Mouse (Mus musculus): ENCODE measurements around the gene Kbtbd12. TPM values are rescaled to one million over a fixed set of nuclear protein-coding genes. Genes with fewer than 3 reads are reported as not detected.

The Kbtbd12 gene
- total RNA-seq, 2 experiments from 2014 or later = 0.46 to 3.3 TPM

DNA sequence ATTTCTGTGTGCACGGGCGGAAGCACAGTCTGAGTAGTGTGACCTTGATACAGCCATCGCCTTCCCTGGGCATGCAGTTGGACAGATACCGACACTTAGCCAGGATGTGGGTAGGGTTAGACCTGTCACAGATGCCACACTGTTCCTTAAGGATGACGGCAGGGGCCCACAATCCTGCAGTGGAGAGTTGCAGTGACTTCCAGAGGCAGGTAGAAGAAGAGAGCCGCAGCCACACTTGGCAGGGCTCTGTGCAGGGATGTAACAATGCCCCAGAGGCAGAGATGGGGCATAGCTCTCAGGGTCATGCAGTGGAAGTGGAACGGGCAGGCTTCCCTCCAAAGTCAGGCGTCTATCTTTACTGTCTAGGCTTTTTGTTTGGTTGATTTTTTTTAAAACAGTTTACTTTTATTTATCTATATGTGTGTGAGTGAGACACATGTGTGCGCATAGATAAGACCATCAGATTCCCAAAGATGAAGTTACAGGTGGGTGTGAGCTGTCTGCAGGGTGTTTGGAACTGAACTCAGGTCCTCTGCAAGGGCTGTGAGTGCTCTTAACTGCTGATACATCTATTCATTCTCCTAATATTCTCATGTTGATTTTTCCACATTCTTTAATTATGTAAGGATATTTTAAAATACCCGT is 89.2 kb downstream of the Kbtbd12 start:
- DNase-seq = no peak

DNA sequence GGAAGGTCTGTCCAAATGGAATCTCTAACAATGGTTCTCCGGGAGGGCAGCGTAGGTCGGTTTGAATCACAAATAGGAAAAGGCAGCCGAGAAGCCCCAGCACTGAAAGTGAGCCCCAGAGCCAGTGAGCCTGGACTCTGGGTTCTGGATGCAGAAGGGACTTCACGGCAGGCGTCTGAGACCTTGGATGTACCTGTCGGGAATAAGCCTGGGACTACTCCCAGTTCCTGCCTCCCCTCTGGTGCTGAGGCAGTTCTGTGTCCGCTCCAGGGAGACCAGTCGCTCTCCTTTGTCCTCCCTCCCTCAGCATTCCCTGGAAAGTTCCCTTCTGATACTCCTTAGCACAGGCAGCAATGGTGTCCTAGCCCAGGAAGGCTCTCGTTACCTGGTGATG is 92.4 kb downstream of the Kbtbd12 start:
- no peak for DNase-seq

DNA sequence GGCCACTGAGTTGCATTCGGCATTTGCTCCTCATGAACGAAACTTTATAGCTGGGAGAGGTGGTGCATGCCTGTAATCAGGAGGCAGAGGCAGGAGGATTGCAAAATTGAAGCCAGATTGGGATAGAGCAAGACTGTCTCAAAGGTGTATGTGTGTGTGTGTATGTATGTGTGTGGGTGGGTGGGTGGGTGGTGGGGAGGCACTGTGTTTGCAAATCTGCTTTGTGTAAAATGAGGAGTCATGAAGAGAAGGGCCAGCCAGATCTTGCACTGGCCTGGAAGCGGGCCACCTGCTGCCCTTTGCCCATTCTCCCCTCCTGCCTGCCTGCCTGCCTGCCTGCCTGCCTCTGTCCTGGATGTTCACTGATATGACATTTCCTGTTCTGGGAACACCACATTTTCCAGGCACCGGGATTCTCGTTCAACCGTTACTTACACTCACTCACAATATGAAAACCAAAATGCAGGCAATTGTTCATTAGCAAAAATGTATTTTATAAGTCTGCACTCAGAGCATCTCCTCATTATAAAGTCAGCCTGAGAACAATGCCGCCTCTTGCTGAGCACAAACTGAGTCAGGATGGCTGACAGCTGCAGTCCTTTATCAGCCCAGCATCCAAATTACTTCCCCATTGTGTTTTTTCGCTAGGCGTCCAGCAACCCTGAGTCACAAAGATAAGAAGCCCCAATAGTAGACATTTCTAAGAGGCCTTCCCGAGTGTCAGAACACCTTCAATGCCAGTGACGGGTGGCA is 92.9 kb downstream of the Kbtbd12 start:
- no peak for DNase-seq

DNA sequence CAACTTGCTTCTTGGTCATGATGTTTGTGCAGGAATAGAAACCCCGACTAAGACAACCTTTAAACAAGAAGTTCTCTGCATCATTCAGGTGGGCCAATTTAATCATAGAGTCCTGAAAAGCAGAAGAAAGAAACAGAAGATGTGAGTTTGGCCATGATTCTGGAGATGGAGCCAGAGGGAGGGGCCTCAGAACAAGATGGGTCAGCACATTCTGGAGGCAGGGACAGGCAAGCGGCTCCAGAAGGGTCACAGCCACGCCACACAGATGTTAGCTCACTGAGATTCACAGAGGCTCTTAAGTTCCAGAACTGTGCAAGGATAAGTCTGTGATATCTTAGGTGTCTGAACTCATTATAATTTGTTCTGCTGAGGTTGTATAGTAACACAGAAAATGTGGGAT is 93.5 kb downstream of the Kbtbd12 start:
- DNase-seq = no peak

DNA sequence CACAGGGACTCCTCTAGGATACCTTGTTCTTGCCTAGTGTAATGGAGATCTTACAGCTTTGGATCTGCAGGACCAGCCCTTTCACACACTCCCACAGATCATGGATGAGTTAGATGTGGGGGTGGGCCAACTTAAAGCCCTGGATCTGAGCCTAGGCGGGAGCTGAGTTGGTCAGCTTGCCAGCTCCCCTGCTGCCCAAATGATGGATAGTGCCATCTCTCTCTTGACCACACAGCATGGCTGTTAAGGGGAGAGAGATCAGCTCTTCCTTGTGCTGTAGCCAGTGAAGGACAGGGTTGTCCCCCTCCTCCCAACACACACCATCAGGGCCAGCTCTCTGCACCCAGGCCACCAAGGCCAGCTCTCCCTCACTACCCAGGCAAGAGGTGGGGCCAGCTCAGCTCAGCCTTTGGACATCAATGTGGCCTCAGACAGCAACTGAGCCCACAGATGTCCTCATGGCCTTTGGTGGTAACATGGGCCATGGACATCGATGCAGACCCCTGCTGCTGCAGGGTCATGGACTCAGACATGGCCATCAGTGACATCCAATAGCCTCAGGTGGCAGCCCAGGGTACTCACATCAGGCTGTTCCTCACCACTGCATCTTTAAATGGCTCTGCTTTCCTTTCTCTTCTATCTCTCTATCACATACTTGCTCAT is 97.5 kb downstream of the Kbtbd12 start:
- peak; percentile 61 to 63 for DNase-seq

DNA sequence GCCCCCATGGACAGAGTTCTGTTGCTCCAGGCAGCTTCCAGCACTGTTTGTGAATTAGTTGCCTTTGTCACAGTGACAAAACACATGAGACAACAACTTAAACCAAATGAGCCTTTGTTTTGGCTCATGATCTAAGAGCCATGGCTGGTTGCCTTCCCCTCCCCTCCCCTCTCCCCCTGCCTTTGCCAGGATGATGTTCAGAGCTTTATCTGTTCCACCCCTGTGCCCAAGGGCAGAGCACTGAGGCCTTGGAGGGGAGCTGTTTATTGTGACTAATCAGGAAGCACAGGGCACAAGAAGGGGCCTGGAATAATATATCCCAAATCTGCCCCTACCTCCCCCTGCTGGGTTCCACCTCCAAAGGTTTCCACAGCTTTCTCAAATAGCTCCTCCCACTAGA is 107.4 kb downstream of the Kbtbd12 start:
- DNase-seq = peak; percentile 74

DNA sequence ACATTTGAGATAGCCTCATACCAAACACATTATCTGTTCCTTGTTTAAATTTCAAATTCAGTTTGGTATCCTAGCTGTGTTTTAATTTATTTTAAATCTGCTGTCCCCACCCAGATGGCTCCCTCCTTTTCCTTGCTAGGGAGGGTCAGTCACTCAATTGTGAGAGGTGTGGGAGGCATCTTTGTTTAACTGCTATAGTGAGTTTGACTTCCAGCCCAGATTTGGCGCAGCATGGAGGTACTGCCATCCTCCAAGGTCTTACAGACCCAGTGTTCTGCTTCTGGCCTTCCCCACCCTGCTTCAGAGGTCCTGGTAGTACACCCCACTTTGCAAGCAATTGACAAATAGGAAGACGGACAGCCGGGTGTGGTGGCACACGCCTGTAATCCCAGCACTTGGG is 113.7 kb downstream of the Kbtbd12 start:
- no peak for DNase-seq

DNA sequence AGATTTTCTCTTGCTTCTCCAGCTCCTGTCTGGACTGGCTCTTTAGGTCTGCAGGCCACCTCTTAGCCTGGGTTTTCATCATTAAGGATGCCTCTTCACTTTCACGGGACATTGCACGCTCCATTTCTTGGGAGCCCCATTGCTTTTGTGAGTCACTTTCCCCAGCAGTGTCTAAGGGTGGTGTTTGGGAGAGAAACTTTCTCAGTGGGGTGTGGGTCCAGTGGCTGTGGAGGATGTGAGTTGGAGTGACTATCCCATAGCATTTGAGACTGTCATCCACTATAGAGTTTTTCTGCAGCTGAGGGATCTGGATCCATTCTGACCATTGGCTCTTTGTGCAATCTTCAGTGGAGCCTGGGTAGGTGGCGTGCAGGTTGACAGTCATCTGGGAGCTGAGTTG is 114.3 kb downstream of the Kbtbd12 start:
- DNase-seq = no peak

DNA sequence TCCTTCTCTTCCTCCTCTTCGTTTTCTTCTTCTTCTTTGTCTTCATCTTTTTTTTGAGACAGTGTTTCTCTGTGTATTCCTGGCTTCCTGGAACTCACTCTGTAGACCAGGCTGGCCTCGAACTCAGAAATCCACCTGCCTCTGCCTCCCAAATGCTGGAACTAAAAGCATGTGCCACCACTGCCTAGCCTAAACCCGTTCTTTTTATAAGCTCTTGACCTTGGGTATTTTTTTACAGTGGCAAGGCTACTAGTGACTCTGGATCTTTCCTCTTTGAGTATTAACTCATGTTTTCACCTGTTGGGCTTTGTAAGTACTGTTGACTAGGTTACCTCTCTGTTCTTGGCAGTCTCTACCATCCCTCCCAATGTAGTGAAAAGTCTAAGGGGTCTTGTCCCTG is 114.7 kb downstream of the Kbtbd12 start:
- no peak for DNase-seq

DNA sequence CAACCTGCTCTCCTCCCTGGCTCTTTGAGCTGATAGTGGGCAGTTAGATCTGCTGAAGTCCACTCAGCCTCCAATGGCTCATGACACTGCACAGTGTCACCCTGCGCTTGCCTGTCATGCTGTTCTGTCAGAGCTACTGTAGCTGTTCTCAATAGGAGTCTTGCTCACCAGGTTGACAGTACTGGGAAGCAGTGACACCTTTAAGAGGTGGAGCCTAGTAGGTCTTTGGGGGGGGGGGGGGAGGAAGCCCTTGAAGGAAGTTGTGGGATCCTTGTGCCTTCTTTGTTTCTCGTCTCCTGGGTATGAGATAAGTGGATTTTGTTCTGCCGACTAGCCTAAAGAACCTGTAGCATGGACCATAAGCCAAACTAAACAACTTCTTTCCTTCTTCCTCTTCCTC is 115.1 kb downstream of the Kbtbd12 start:
- no peak for DNase-seq

DNA sequence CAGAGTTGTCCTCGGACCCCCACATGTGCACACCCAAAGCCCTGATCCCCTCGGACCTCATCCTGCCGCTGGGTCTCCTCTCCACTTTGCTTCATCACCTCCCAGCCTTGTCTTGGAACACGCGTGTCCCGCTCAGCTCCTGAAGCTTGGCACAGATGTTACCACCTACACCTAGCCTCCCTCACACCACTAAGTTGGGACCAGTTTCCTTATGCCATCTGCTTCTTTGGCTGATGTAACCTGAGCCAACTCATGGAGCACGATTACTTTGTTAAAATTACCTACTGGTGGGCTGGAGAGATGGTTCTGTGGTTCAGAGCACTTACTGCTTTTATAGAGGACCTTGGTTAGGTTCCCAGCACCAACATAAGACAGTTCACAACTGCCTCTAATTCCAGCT is 115.9 kb downstream of the Kbtbd12 start:
- no peak for DNase-seq

DNA sequence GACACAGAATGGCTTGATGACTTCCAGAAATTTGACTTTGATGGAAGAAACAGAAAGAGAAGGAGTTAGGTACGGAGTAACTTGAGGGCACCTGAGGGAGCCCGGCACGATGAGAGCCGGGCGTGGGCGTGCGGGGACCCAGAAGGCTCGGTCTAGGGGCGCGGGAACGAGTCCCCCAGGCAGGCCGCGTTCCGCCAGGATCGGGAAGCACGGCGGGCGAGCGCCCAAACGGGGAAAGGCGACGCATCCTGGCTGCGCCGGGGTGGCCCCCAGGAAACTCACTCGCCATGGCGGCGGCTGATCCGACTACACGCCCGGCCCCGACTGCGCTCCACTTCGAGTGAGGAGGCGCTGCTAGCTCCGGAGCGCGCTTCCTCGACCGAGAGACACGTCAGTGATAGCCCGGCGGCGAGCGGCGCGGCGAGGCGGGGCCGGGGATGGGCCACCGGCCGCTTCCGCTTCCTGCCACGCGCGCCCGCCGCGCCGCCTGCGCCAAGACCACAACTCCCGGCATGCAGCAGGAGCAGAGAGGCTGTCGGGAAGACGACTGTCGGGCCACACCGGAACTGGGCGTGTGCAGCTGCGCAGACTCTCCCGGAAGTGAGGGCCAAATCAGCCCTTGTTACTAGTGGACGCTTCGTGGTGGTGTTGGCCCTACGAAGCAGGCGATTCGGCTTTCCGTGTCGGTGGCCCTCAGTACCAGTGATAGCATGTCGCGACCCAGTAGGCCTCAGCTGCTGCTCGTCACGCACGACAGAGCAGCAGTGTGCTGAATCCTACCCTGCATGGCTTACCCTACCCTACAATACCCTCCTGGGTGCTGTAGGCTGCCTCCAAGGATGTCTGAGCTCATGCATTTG is 119.1 kb downstream of the Kbtbd12 start, which contains the start of gene Sec61a1:
Sec61a1 (minus strand) TSS at position 502 of the 860 bp plus-strand sequence.
- DNase-seq = peak; percentile 97 to 98

DNA sequence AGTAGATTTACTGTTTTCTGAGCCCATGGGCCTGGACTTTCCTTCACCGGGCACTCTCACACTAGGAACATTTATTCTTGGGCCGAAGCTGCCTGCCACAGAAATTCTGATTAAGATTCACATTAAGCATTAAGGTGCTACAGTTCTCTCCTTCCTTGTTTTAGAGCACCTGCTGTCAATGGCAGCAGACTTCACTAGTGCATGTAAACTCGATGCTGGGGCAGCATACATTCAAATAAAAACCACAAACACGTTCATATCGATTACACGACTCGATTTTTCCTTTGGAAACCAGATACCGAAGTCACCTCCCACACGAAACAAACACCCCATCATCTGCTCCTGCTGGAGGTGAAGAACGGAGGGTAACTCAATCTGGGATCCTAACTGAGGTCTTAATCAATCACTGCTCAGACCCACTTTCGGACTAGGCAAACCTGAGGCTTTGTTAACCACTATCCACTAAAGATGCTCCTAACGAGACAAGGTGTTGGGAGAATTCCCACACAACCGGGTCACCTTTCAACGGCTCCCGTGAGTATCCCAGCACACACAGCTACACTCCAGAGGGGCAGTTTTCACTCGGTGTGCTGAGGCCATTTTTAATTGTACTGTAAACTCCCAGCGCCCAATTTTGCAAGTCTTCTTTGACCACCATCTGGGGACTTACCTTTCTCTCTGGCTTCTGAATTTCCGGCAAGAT is 119.9 kb downstream of the Kbtbd12 start:
- DNase-seq = no peak

DNA sequence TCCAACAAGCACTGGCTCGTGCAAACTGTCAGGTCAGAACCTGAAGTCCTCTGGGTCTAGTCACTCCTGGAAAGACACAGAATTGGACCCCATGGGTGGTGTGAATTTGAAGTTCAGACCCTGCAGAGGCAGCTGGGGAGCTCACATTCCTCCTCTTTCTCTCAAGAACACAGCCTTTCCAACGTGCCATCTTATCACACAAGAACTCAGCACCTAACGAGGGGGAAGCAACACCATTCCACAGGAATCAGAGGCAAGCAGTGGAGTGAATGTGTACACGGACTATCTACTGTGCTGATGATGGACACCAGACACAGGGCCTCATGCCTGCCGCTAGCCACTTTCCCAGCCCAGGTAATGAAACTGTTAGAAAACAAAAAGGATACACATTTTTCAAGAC is 121.1 kb downstream of the Kbtbd12 start:
- no peak for DNase-seq

DNA sequence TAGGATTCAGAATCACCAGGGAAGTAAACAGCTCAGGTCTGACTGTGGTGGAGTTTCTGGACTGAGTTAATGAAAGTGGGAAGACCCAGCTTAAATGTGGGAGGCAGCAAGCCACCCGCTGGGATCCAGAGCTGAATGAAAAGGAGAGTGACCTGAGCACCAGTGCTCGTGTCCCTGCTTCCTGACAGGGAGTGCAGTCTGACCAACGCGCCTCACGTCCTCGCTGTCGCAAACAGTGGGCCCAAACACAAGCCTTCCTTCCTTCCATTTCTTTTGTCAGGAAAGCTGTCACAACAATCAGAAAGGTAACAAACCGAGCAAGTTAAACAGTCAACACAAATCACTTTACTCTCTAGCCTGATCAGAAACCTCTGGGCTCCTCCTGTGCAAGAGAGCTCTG is 121.8 kb downstream of the Kbtbd12 start:
- DNase-seq = no peak

DNA sequence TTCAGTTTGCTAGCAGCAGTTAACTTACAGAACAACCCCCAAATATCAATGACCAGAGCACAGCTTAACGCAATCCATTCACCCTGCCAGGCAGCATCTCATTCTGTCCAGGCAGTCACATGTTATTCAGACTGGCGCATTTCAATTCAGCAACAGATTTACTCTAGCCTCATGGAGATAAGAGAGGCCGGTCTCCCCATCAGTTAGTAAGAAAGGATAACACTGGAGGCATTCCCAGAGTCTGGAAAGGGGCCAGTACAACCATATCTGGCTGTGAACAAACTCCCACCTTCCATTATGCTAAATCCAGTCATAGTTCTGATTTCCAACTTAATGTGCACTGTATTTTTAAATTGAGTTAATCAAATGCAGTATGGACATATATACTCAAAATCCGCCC is 123.2 kb downstream of the Kbtbd12 start:
- DNase-seq = no peak

DNA sequence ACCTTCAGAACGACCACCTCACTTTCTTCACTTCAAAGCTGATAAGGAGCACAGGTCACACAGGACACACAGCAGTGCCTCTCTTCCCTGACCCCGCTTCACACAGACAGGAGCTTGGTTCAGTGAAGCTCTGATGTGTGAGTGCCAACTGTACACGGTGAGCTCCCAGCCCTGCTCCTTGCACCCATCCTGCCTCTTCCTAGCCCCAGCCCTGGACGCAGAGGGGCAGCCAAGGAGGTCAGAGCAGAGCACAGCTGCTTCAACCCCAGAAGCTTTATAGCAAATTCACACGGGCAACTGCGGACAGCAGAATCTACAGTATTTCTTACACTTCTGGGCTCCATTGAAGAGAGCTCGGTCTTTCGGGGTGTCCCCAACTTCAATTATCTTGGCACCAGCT is 123.8 kb downstream of the Kbtbd12 start:
- DNase-seq = no peak

DNA sequence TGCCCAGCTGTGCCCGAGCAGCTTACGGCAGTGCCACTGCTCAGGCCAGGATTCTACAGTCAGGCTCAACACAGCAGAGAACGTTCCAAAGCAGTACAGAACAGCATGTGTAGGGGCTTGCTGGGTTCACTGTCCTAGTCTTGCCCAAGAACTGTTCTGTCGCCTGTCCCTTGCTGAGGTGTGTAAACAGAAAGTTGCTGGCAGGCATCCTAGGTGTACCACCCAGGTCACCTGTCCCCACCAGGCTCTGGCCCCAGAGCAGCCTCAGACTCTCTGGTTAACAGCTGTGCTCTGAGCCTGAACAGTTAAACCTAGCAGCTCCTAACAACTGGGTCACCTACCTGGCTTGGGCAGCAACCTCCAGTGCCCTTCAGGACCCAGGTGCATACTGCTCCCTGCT is 134.7 kb downstream of the Kbtbd12 start:
- DNase-seq = no peak

DNA sequence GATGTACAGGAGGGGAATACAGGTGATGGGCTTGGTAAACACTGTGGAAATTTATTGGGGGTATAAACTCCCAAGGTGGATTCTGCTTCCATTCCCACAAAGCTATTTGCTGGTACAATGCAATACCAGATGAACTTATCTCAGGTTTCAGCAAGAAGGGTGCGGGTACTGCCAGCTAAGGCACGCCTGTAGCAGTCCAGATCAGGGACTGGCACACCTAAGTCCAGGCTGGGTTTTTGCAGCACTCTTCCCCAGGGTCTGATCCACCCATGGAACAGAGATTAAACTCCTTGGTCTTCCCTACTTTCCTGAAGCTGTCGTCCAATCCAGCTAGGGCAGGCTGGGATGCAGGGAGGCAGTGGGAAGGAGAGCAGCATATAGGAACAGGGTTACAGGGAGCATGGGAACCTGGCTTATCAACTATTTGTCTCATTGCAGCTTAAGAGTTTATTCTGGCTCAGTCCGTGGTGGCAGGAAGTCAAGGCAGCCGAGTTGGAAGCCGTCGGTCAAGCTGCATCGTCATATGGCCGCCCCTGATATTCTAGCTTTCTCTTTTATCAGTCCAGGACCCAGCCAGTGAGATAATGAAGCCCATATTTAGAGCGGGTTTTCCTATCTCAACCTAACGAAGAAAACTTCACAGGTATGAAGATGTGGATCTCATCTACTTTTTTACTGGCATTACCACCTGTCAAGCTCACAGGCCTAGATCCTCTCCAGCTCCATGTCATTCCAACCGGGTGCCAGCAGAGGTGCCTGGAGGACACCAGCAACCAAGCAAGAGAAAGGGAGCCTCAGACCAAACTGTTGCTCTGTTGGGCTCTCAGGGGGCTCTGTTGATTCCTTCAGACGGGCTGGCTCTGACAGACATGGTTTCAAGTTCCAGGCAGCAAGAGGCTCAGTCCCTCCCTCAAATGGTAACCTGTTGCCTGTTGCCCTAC is 135.4 kb downstream of the Kbtbd12 start:
- no peak for DNase-seq

DNA sequence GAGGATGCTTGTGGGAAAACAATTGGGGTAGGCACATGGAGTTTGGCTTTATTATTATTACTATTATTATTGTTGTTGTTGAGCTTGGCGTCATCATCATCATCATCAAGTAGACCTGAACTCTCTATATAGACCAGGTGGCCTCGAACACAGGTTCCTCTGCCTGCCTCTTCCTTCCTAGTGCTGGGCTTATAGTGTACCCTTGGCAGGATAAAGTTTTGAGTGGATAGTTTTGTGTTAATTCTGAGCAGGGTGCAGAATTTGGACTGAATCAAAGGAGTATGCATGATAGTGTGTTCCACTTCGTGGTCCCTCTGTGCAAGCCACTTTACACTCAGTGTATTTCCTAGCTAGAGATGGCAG is 137.4 kb downstream of the Kbtbd12 start:
- DNase-seq = no peak
